Mouse (Mus musculus) neural tube, embryonic 15.5 days (tissue): Measurements from ENCODE around the gene 1700102P08Rik. TPM values are rescaled to one million over a fixed set of nuclear protein-coding genes. Genes with fewer than 3 reads are reported as not detected.

ENCODE experiments used
- ATAC-seq: fragments of 200-750 bp; cut with Nextera tagmentation; 2 replicates; pipeline ENCODE4 v1.8.0; 2017; ENCODE audit warnings: mild to moderate bottlenecking, moderate TSS enrichment, moderate library complexity; ENCODE audit not compliant: low FRiP score
- H3K27ac ChIP-seq: fragments of 300-500 bp; sonication (generic); replicated peaks from 2 replicates; pipeline ENCODE4 v1.5.1; 2015; ENCODE audit warnings: mild to moderate bottlenecking, inconsistent platforms
- H3K27me3 ChIP-seq: fragments of 300-500 bp; sonication (generic); replicated peaks from 2 replicates; pipeline ENCODE4 v1.6.1; 2015; ENCODE audit warnings: inconsistent platforms
- H3K36me3 ChIP-seq: fragments of 300-500 bp; sonication (generic); 2 replicates; pipeline ENCODE4 v1.6.1; 2015; ENCODE audit warnings: inconsistent platforms
- H3K4me1 ChIP-seq: fragments of 300-500 bp; sonication (generic); 2 replicates; pipeline ENCODE4 v1.6.1; 2015; ENCODE audit warnings: inconsistent platforms
- H3K4me2 ChIP-seq: fragments of 300-500 bp; sonication (generic); 2 replicates; pipeline ENCODE4 v1.6.1; 2015; ENCODE audit warnings: inconsistent platforms, mild to moderate bottlenecking, moderate library complexity
- H3K4me3 ChIP-seq: fragments of 300-500 bp; sonication (generic); replicated peaks from 2 replicates; pipeline ENCODE4 v1.5.1; 2015; ENCODE audit warnings: mild to moderate bottlenecking, inconsistent platforms
- H3K9ac ChIP-seq: fragments of 300-500 bp; sonication (generic); replicated peaks from 2 replicates; pipeline ENCODE4 v1.6.1; 2015; ENCODE audit warnings: mild to moderate bottlenecking, inconsistent platforms
- H3K9me3 ChIP-seq: fragments of 300-500 bp; sonication (generic); replicated peaks from 2 replicates; pipeline ENCODE4 v1.6.1; 2016; ENCODE audit warnings: inconsistent platforms
- WGBS: fragments of 180-500 bp; shearing (Covaris S2); methylation state at CpG from one replicate; pipeline ENCODE4 v1.1.7; 2015; ENCODE audit warnings: mixed read lengths; 5-methylcytosine and 5-hydroxymethylcytosine counted together
- polyA plus RNA-seq: library from polyadenylated mRNA; unstranded; fragments of >200 nt; fragmentation: Nextera tagmentation; extraction: Ambion mirVana; gene quantifications from 2 replicates; pipeline ENCODE4 v1.2.1, GENCODE M21; 2015

The 1700102P08Rik gene
- polyA plus RNA-seq, 1 experiment from 2014 or later = 1.3 TPM

DNA sequence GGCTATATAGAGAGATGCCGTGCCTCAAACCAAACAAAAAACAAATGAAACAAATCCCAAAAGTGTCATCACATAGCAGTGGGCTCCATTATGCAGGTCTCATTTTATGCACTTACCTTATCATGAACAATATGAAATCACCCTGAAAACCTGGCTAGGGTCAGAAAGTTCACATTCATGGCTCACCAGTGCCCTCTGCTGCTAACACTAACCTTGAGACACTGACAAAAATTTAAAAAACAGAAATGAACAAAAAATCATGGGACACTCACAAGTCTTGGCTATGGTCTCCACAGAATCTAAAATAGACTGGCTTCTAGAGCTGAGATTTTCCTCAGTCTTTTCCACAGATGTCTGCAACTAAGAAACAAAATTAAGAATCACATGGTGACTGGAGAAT is 19.6 kb downstream of the 1700102P08Rik start:
- Histone ChIP-seq H3K27ac (no peak overlapping the region), H3K4me2 (no peak overlapping the region), H3K27me3 (no peaks in the 10 kb centered on the region), H3K4me1 (no peaks in the 10 kb centered on the region), H3K4me3 (no peak overlapping the region), H3K9ac (no peak overlapping the region), H3K9me3 (no peaks in the 10 kb centered on the region), H3K36me3 (no peaks in the 10 kb centered on the region)
- WGBS = 66% methylated on average over 1 of the region's 1 CpGs
- no peak for ATAC-seq

GRCm38 (mm10) chr9:108428384-108428783 is 35.8 kb downstream of the 1700102P08Rik start, which contains the start of gene Ccdc36:
Ccdc36 (minus strand) TSS chr9:108428484.
- Histone ChIP-seq H3K9me3 (no peaks in the 10 kb centered on the region), H3K27me3 (no peaks in the 10 kb centered on the region), H3K9ac (no peak within 1 kb of the TSS), H3K4me1 (no peaks in the 10 kb centered on the region), H3K27ac (no peak within 1 kb of the TSS), H3K4me2 (no peak within 1 kb of the TSS), H3K4me3 (no peak within 1 kb of the TSS), H3K36me3 (no peaks in the 10 kb centered on the region)
- no peak for ATAC-seq

DNA sequence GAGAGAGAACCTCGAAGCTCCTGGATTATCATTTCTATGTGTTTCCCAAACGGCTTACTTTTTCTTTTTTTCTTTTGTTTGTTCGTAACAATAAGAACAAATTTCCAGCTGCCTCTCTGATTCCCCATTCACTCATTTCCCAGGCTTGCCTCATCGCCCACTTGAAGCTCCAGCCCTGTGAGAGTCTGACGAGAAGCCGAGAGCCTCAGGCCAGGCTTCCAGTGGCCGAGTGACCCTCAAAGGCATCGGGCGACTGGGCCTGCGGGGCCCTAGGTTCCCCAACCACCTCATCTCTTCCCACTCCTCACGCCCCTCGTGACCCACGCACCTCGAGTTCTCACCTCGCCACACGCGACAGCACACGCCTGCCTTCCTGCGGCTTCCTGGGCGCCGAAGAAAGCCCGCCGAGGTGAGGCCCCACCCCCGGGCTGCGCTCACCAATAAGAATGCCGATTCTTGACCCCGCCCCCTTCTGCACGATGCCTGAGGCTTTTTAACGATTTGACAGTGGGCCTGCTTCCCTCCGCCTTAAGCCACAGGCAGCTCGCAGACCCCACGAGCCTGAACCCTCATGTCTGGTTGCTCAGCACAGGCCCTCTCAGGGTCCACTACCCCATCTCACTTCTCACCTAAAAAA is 38.9 kb downstream of the 1700102P08Rik start:
- peak; percentile 69 for ATAC-seq
- H3K4me2 ChIP-seq = peak overlapping the region; percentile 56
- 45% methylated on average over 32 of the region's 32 CpGs for WGBS
- peak overlapping the region; percentile 36 for H3K4me3 ChIP-seq
- no peak overlapping the region for H3K27ac ChIP-seq
- H3K9me3 ChIP-seq = no peaks in the 10 kb centered on the region
- no peaks in the 10 kb centered on the region for H3K27me3 ChIP-seq
- no peak overlapping the region; the same call in 1 of the 2 replicates for H3K9ac ChIP-seq
- no peaks in the 10 kb centered on the region for H3K36me3 ChIP-seq
- H3K4me1 ChIP-seq = 0 out of 2 replicates have a peak, but pooled peaks cover 3% of the 10 kb centered on the region

GRCm38 (mm10) chr9:108436182-108436581 is 43.6 kb downstream of the 1700102P08Rik start, which contains the start of gene BC048562:
BC048562 (plus strand) TSS chr9:108436482.
- Histone ChIP-seq H3K9ac (no peak within 1 kb of the TSS), H3K4me3 (no peak within 1 kb of the TSS), H3K4me2 (no peak within 1 kb of the TSS), H3K27ac (no peak within 1 kb of the TSS), H3K36me3 (no peaks in the 10 kb centered on the region), H3K9me3 (no peaks in the 10 kb centered on the region), H3K27me3 (no peaks in the 10 kb centered on the region), H3K4me1 (0 out of 2 replicates have a peak, but pooled peaks cover 8% of the 10 kb centered on the region)
- ATAC-seq = no peak
- WGBS = 41% methylated on average over 3 of the region's 3 CpGs

DNA sequence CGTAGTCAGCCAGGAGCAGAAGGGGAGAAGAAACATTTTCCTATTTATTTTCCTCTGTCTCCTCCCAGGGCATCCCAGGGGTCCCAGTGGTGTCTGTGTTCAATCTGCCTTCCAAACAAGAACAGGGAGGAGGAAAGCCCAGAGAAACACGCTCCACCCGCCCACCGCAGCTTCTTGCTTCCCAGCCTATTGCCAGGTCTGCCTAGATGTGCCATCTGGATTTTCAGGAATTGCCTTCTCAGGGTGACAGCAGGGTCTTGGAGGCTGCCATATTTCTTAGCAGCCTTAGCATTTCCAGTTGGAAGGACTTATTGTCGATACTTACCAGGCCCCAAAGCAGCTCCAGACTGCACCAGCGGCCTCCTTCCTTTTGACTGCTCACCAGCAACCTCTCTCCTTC is 46.6 kb downstream of the 1700102P08Rik start:
- Histone ChIP-seq H3K4me2 (no peak overlapping the region), H3K9ac (no peak overlapping the region), H3K4me1 (0 out of 2 replicates have a peak, but pooled peaks cover 8% of the 10 kb centered on the region), H3K36me3 (no peaks in the 10 kb centered on the region), H3K27me3 (no peaks in the 10 kb centered on the region), H3K9me3 (no peaks in the 10 kb centered on the region), H3K27ac (peak overlapping the region; percentile 9; the same call in 1 of the 2 replicates), H3K4me3 (no peak overlapping the region)
- 80% methylated on average over 6 of the region's 6 CpGs for WGBS
- ATAC-seq = no peak

DNA sequence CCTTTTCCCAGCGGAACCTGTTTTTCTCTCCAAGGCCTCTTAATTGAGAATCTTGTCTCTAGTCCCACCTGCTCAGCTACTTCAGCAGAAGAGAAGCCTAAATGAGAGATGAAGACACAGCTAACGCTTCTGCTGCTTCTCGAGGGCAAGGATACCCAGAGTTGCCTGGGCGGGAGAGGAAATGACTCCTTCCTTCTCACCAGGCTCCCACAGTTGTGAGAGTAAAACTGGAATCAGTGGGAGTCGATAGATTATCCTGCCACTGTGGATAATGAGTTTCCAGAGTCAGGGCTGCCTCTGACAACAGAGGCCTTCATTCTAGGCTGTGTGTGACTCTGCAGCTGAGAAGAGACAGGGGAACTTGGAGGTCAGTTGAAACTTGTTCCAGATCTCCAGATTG is 47.9 kb downstream of the 1700102P08Rik start:
- Histone ChIP-seq H3K4me2 (no peak overlapping the region), H3K4me3 (no peak overlapping the region), H3K27ac (no peak overlapping the region), H3K27me3 (no peaks in the 10 kb centered on the region), H3K36me3 (no peaks in the 10 kb centered on the region), H3K4me1 (0 out of 2 replicates have a peak, but pooled peaks cover 8% of the 10 kb centered on the region), H3K9ac (no peak overlapping the region), H3K9me3 (no peaks in the 10 kb centered on the region)
- WGBS = 73% methylated on average over 5 of the region's 5 CpGs
- ATAC-seq = no peak

GRCm38 (mm10) chr9:108441236-108441919 is 48.8 kb downstream of the 1700102P08Rik start:
- no peak overlapping the region for H3K27ac ChIP-seq
- H3K9me3 ChIP-seq = no peaks in the 10 kb centered on the region
- 89% methylated on average over 11 of the region's 11 CpGs for WGBS

GRCm38 (mm10) chr9:108445125-108445524 is 52.5 kb downstream of the 1700102P08Rik start:
- H3K4me1 ChIP-seq = peaks cover 18% of the 10 kb centered on the region
- ATAC-seq = no peak
- WGBS = 70% methylated on average over 9 of the region's 9 CpGs
- H3K4me3 ChIP-seq = no peak overlapping the region
- H3K27me3 ChIP-seq = no peaks in the 10 kb centered on the region
- H3K36me3 ChIP-seq = peaks cover 18% of the 10 kb centered on the region
- H3K4me2 ChIP-seq = no peak overlapping the region
- no peak overlapping the region for H3K27ac ChIP-seq
- H3K9me3 ChIP-seq = no peaks in the 10 kb centered on the region
- no peak overlapping the region for H3K9ac ChIP-seq

More at GRCm38 (mm10) chr9:108441236-108441919, 48.8 kb downstream of the 1700102P08Rik start:
- Histone ChIP-seq H3K27me3 (no peaks in the 10 kb centered on the region), H3K36me3 (no peaks in the 10 kb centered on the region), H3K9ac (no peak overlapping the region), H3K4me3 (no peak overlapping the region), H3K4me1 (0 out of 2 replicates have a peak, but pooled peaks cover 6% of the 10 kb centered on the region), H3K4me2 (no peak overlapping the region)
- no peak for ATAC-seq

DNA sequence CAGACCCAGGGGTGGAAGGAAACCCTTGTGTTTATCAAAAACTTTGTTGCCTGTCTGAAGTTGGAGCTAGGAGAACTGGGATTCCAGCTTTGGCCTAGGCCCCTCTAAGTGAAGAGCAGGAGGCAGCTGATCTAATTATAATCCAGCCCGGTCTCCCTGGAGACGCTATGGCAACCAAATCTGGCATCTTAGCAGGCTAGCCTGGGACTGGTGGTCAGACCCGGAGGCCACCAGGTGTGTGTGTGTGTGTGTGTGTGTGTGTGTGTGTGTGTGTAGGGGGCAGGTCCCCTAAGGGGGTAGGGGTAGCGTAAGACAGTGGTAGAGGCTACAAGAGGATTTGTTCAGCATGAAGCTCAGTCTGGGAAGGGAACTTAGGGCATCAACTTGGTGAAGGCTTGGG is 57.3 kb downstream of the 1700102P08Rik start:
- WGBS = 22% methylated on average over 4 of the region's 4 CpGs
- peak; percentile 4; the same call in 1 of the 2 replicates for ATAC-seq
- Histone ChIP-seq H3K4me2 (peak overlapping the region; percentile 83), H3K4me1 (peaks cover 50% of the 10 kb centered on the region), H3K27me3 (no peaks in the 10 kb centered on the region), H3K4me3 (peak overlapping the region; percentile 74), H3K9me3 (no peaks in the 10 kb centered on the region), H3K9ac (no peak overlapping the region), H3K36me3 (peaks cover 18% of the 10 kb centered on the region), H3K27ac (peak overlapping the region; percentile 87)

GRCm38 (mm10) chr9:108450292-108451169 is 57.9 kb downstream of the 1700102P08Rik start:
- H3K4me3 ChIP-seq = peak overlapping the region; percentile 74
- peak overlapping the region; percentile 83 for H3K4me2 ChIP-seq
- H3K27ac ChIP-seq = peak overlapping the region; percentile 87
- ATAC-seq = peak; percentile 17
- H3K36me3 ChIP-seq = peaks cover 18% of the 10 kb centered on the region
- H3K4me1 ChIP-seq = peaks cover 50% of the 10 kb centered on the region
- H3K9me3 ChIP-seq = no peaks in the 10 kb centered on the region
- 48% methylated on average over 21 of the region's 21 CpGs for WGBS
- H3K9ac ChIP-seq = 0 out of 2 replicates have a peak overlapping the region, but pooled peaks have one; percentile 90
- no peaks in the 10 kb centered on the region for H3K27me3 ChIP-seq

- H3K9ac ChIP-seq = 0 out of 2 replicates have a peak overlapping the region, but pooled peaks have one; percentile 90
- H3K4me2 ChIP-seq = peak overlapping the region; percentile 83
- H3K4me3 ChIP-seq = peak overlapping the region; percentile 74
- WGBS = 72% methylated on average over 6 of the region's 6 CpGs
- H3K4me1 ChIP-seq = peaks cover 50% of the 10 kb centered on the region
- ATAC-seq = no peak
- H3K27ac ChIP-seq = peak overlapping the region; percentile 87
- no peaks in the 10 kb centered on the region for H3K27me3 ChIP-seq
- no peaks in the 10 kb centered on the region for H3K9me3 ChIP-seq
- peaks cover 18% of the 10 kb centered on the region for H3K36me3 ChIP-seq
These were observed 58.5 kb downstream of the 1700102P08Rik start for GRCm38 (mm10) chr9:108451170-108451493.
